ENCODE assay signal across 9 mouse cellular contexts in genomic region chr6:126167731-126168130, GRCm38 (mm10). TPM values are rescaled to one million over a fixed set of nuclear protein-coding genes. Genes with fewer than 3 reads are reported as not detected.
DNase-seq lines count a peak whose midpoint lies in the region; ATAC-seq and TF ChIP-seq lines count a peak whose summit lies in the region.
"Had no signal": no experiment of that assay in that cellular context is flagged by ENCODE, and none has a peak within 500 bp of the region (broad histone marks: within the 10 kb centered on the region; RNA-seq: fewer than 3 reads in every experiment).

No protein-coding gene starts in this region.

- peaks cover 35% of the 10 kb centered on the region for H3K4me1 ChIP-seq in hindbrain, embryonic 14.5 days (replicated peaks; ENCODE audit: control insufficient read depth, insufficient read depth, low read length)
- peaks cover 43% of the 10 kb centered on the region for H3K4me1 ChIP-seq in hindbrain, embryonic 13.5 days (replicated peaks)
- peaks cover 46% of the 10 kb centered on the region for H3K4me1 ChIP-seq in E14TG2a.4 (replicated peaks; ENCODE audit: low read depth, low read length)

- H3K9ac ChIP-seq in hindbrain, embryonic 14.5 days: no peak overlapping the region
- H3K9ac ChIP-seq in hindbrain, embryonic 13.5 days: no peak overlapping the region

- H3K27me3 ChIP-seq in hindbrain, embryonic 14.5 days (ENCODE audit: control insufficient read depth, insufficient read depth, low read length): peaks cover 57% of the 10 kb centered on the region
- H3K27me3 ChIP-seq in hindbrain, embryonic 13.5 days: peaks cover 59% of the 10 kb centered on the region
- peaks cover 50% of the 10 kb centered on the region for H3K27me3 ChIP-seq in E14TG2a.4 (ENCODE audit: insufficient read depth, low read length)

- H3K27ac ChIP-seq in hindbrain, embryonic 14.5 days: no peak overlapping the region
- no peak overlapping the region for H3K27ac ChIP-seq in hindbrain, embryonic 13.5 days
- H3K27ac ChIP-seq: neural tube, embryonic 12.5 days had no signal

- no peak overlapping the region for H3K4me2 ChIP-seq in hindbrain, embryonic 14.5 days (replicated peaks)
- no peak overlapping the region for H3K4me2 ChIP-seq in hindbrain, embryonic 13.5 days

- no peak overlapping the region for H3K4me3 ChIP-seq in hindbrain, embryonic 14.5 days (replicated peaks; ENCODE audit: low read length)
- H3K4me3 ChIP-seq in hindbrain, embryonic 13.5 days: no peak overlapping the region
- H3K4me3 ChIP-seq in E14TG2a.4 (replicated peaks; ENCODE audit: low read length): no peak overlapping the region

- DNase-seq in hindbrain, embryonic 14.5 days (ENCODE audit: low spot score): peak; percentile 74
- peak; percentile 62 for DNase-seq in brain, adult 2 months (ENCODE audit: low read depth, low spot score)
- peak; percentile 40 for DNase-seq in heart, postnatal 4 days
- DNase-seq in retina, postnatal 1 day: peak; percentile 74

- no peak for ATAC-seq in hindbrain, embryonic 14.5 days (ENCODE audit: low FRiP score)
- ATAC-seq in hindbrain, embryonic 13.5 days (ENCODE audit: low FRiP score): no peak
- ATAC-seq in granulocyte monocyte progenitor cell, adult 5-6 weeks (replicated peaks; ENCODE audit: poor library complexity, severe bottlenecking): no peak
- ATAC-seq in activated CD4-positive, CD25-positive, alpha-beta regulatory T cell, adult 4 months: no peak

- no peaks in the 10 kb centered on the region for H3K9me3 ChIP-seq in hindbrain, embryonic 14.5 days (ENCODE audit: control insufficient read depth, low read length)
- H3K9me3 ChIP-seq in hindbrain, embryonic 13.5 days: no peaks in the 10 kb centered on the region
- H3K9me3 ChIP-seq in E14TG2a.4 (ENCODE audit: low read length): no peaks in the 10 kb centered on the region
- H3K9me3 ChIP-seq: neural tube, embryonic 12.5 days had no signal

- TF ChIP-seq CTCF in E14TG2a.4 (conservative IDR thresholded peaks at IDR 0.05; ENCODE audit: low read length): peak; percentile 40

- 20% methylated on average over 3 of the region's 3 CpGs for WGBS in hindbrain, embryonic 14.5 days
- 17% methylated on average over 3 of the region's 3 CpGs for WGBS in hindbrain, embryonic 13.5 days

- no peaks in the 10 kb centered on the region for H3K36me3 ChIP-seq in hindbrain, embryonic 14.5 days (replicated peaks; ENCODE audit: control insufficient read depth, insufficient read depth)
- no peaks in the 10 kb centered on the region for H3K36me3 ChIP-seq in hindbrain, embryonic 13.5 days
- no peaks in the 10 kb centered on the region for H3K36me3 ChIP-seq in E14TG2a.4 (ENCODE audit: insufficient read depth, low read length)
- H3K36me3 ChIP-seq: neural tube, embryonic 12.5 days had no signal

RNA-seq across cellular contexts. Expression of gene Ntf3, which starts 1.0 kb away (rescaled TPM):
- 3.0 and 3.4 TPM in 2 replicates for polyA plus RNA-seq in hindbrain, embryonic 14.5 days (2014; fragmentation: Nextera tagmentation; extraction: Ambion mirVana)
- polyA plus RNA-seq in hindbrain, embryonic 13.5 days (2015; fragmentation: Nextera tagmentation; extraction: Ambion mirVana): 1.0 and 1.2 TPM in 2 replicates
- 1 to 10 TPM; 3.1 to 3.2 TPM for total RNA-seq in heart, postnatal 4 days (2021)
- not detected in 2 replicates for total RNA-seq in granulocyte monocyte progenitor cell, adult 5-6 weeks (2014; fragmentation: Nextera tagmentation)
- total RNA-seq in granulocyte monocyte progenitor cell, adult 5-6 weeks (2017): not detected in 2 replicates
- polyA plus RNA-seq in activated CD4-positive, CD25-positive, alpha-beta regulatory T cell, adult 4 months (2017; shearing (Covaris generic)): not detected
